Mouse (Mus musculus) left cerebral cortex, postnatal 36 days (tissue): ENCODE results near the gene Hmgb1. TPM values are rescaled to one million over a fixed set of nuclear protein-coding genes. Genes with fewer than 3 reads are reported as not detected.
A peak's percentile ranks its signal among the peaks of the same experiment; 100 is the strongest.

Experiments
- DNase-seq, 2 experiments: peaks; one replicate each; pipeline ENCODE4 v3.0.0; 2021 to 2022; ENCODE audit warnings: low spot score in 2 of 2, mixed read lengths in 1 of 2
- intact Hi-C: fragments of 180-260 bp; cut with DNase I; formaldehyde crosslinking; loops from one replicate; pipeline ENCODE4 v1.15.1; 2025
- total RNA-seq, 2 experiments: library from RNA; stranded (reverse); gene quantifications; 2 replicates each; pipeline ENCODE4 v1.2.3; 2021

The Hmgb1 gene
- 100 to 1,000 TPM; 122 to 123 TPM for total RNA-seq

DNA sequence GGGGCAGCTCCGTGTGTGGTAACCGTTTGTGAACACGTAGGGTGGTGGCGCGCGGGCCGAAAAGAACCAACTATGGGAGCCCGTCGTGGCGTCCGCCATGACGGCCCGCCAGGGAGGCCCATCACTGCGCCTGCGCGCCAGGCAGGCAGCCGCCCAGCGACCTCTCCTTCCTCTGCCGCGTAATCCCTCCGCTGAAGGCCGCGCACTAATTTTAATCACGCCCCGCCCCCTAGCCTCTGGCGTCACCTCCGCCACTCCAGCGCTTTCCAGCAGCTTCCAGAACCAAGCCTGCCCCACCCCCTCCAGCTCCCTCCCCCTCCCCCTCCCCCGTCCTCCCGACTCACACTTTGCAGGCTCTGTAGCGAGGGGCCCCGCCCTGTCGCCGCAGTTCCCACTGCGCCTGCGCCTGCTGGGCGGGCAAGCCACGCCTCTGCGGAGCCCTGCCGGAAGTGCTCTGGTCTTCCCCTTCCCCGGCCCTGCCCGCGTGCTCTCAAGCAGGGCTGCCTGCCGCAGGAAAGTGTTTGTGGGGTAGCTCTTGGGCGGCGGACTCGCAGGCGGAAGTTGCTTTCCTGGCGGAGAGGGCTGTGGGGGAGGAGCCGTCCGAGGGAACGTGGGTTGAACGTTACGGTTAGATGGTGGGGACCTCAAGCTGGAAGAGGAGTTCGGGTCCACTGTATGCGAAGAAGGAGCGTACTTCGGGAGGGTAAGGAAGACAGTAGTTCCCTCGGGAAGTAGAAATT is at the start of gene Hmgb1, which contains the start of gene Uspl1:
Gene Hmgb1, minus strand, starts transcription at position 386 of the 740 bp plus-strand sequence.
Gene Uspl1, plus strand, starts transcription at position 247 of the 740 bp plus-strand sequence.
- DNase-seq: peak; percentile 98 to 99
- intact Hi-C loops: loop anchor here (1.0 to 10.0 kb wide), 9 partner anchors 42 to 453 kb away; partner anchors contain the start of genes Hsph1, Katnal1 and Wdr95

DNA sequence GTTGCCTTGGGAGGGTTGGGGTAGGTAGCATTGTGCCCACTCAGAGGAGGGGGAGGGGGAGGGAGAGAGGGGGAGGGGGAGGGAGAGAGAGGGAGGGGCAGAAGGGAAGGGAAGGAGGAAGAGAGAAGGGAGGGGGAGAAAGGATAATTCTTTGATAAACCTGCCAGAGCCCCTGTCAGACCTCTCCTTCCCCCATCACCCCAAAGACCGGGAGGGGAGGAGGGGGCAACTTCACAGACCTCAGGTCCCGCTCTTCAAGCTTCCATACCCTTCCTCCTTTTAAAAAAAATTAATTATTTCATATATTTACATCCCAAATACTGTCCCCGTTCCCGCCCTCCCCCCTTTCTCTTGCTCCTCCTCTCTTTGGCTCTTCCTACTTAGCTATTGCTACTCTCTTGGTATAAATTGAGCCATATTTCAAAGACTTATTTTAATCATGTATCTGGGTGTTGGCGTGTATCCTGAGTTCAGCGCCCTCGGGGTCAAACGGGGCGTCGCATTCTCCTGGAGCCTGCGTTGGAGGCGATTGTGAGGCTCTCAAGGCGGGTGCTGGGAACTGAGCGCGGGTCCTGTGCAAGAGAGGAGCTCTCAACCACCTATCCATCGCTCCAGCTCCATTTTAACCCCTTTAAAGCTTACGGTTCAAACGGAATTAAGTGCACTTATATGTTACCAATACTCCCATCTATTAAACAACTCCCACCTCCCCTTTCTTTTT is 45.5 kb upstream of the Hmgb1 start:
- intact Hi-C loops: loop anchor here (1.0 to 2.0 kb wide), 2 partner anchors 45 to 177 kb away; partner anchors contain the start of genes Hmgb1 and Uspl1
- DNase-seq: no peak

DNA sequence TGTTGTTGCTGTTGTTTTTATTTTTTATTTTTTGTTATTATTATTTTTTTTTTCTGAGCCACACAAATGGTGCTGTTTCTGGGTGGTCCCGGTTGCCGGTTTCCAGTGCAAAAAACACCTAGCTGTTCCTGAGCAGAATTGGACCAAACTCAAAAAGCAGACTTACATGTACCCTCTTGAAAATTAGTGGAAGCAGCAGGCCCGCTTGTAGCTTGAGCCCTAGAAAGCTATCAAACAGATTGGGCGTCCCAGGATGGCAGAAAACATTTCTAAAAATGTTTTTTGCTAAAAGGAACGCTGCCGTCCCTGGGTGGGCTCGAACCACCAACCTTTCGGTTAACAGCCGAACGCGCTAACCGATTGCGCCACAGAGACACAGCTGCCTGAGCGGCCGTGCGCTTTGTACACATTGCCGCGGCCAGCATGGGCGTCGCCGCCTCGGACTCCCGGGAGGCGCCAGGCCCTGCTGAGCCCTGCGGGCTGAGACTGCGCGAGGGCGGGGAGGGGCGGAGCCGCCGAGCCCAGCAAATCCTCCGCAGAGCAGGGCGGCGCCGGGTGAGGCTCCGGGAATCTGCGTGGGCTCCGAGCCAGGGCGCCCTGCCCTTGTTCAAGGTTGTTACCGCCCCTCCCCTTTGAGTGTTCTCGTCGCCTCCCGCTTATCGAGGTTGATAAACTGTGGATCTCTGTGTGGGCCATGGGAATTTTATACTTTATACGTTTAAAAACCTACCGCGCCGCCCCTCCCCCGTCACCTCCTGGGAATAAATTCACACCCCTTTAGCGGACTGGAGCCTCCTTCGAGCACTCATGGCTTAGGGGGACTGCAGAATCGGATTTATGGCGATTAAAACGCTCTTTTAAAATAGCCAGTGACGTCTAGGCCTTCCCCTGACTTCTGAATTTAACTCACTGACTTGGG is 44.7 kb upstream of the Hmgb1 start:
- peak; percentile 99 for DNase-seq
- intact Hi-C loops: loop anchor here (1.0 to 2.0 kb wide), 2 partner anchors 45 to 176 kb away; partner anchors contain the start of genes Hmgb1 and Uspl1

DNA sequence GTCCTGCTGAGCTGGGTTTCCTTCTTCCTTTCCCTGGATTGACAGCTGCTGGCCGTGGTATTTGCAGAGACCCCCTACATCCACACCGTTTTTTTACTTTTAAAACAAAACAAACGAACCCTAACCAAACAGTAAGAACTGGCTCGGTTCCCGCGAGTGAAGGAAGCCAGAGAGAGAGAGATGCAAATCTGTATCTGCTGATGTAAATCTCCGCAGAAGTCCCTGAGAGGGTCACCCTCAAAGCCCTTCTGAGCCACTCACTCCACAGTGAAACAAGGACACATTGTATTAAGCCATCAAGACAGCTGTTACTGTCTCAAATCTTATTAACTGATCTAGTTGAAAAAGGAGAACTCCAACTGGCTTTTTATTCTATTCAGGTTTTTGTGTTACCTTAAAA is 40.4 kb upstream of the Hmgb1 start:
- intact Hi-C loops: no loop called here
- no peak for DNase-seq

DNA sequence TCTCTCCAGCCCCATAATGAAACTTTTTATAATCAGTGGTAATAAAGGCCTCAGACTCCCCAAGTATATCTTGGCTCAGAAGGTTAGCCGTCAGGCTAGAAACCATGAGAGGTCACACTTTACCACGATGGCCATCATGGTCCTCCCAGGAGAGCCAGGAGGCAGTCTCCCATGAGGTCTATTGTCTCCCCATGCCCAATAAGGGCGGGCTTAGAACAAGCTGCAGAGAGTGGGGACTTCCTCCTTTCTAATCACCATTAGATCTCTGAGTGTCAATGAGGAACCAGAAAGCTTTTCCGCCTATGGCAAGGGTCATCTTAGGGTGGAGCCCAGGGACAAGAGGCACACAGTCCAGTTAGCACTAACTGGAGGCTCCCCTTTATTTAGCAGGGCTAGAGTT is 37.1 kb upstream of the Hmgb1 start:
- DNase-seq: no peak
- intact Hi-C loops: no loop called here

DNA sequence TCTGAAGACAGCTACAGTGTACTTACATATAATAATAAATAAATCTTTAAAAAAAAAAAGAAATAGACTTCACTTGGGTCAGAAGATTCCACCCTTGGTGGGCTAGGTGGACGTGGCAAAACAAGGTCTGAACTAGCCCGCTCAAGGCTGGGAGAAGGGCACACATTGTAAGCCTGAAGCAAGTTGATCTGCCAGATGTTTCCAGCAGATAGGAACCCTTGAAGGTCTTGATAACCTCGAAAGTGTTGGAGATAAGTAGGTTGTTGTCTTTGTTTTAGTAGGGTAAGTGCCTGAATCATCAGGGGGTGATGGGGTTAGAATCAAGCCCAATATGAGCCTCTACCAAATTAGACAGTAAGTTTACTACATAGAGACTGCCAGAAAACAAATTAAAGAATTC is 35.2 kb upstream of the Hmgb1 start:
- intact Hi-C loops: no loop called here
- DNase-seq: no peak

DNA sequence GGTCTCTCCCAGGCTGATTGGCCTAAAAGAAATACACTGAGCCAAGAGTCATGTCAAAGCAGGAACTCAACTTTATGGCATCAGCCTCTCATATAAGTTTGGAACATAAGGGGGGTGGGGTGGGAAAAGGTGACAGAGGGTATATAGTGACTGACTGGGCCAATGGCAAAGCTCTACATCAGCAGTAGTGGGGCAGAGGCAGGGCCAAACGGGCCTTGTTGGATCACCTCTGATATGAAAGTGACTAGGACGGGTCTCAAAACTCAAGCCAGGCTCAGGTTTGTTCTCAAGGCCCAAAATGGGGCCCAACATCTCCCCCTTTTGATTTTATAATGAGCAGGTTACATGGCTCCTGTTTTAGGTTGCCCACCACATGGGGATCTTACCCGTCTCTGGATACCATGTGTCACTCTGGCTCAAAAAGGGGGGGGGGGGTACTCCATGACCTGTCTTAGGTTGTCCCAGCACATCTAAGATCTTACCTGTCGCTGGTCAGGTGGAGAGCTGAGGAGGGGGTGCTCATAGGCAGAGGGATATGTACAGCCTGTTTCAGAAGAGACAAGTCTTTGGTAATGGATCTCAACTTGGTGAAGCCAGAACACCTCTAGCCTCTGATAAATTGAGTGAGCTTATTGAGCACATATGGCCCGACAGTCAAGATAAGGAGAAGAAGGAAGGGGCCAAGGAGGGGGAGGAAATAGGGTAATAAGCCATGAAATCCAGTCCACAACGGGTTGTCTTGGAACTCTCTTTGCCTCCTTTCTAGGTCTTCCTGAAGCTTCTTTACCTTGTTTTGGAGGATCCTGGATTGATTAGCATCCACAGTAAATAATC is 33.5 kb upstream of the Hmgb1 start:
- intact Hi-C loops: no loop called here
- no peak for DNase-seq

DNA sequence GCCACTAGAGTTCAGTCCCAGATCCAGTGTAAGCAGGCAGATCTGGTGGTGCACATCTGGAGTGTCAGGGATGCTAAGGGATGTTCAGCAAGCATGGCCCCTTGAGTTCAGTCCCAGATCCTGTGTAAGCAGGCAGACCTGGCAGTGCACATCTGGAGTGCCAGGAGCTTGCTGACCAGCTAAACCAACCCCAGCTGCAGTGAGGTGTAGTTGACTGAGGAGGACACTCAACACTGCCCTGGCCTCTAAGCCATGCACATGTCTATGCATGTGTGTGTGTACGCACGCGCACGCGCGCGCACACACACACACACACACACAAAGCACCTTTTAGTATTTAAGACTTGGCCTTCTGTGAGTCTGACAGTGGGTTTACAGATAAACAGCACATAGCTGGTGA is 31.3 kb upstream of the Hmgb1 start:
- intact Hi-C loops: no loop called here
- DNase-seq: no peak

DNA sequence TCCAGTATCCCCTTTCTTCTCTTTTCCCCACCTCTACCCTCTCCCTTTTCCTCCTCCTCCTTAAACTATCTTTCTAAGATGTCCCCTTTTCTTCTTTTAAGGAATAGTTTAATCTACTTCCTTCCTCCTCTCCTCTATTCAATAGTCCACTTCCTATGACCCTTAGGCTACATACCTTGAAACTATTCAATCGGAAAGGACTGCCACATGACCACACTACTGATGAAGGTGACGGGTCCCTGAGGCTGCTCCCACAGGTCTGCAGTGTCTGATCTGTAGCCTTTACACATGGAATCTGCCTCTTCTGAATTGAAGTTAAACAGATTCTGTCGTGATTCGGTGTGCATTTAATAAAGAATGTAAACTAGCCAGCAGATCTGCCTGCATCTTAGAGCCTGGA is 28.5 kb upstream of the Hmgb1 start:
- DNase-seq: no peak
- intact Hi-C loops: loop anchor here (5.0 kb wide), 1 partner anchor 124 kb away; no protein-coding TSS in a partner anchor

DNA sequence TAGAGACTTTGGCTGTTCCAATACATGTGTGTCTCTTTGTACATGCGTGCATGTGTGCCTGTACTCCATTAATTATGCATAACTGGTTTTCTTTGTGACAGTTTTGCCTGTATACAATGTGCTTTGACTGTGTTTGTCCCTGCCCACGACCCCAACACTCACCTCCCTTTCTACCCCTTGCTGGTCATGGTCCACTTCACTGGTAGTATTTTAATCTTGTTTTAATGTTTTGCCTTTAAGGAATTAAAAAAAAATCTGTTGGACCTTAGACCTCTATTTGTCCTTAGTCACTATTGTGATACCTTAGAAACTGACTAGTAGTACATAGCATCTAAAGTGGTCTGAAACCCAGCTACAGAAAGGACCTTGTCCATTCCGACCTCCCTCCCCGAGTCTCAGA is 26.8 kb upstream of the Hmgb1 start:
- no peak for DNase-seq
- intact Hi-C loops: loop anchor here (5.0 kb wide), 1 partner anchor 126 kb away; no protein-coding TSS in a partner anchor

DNA sequence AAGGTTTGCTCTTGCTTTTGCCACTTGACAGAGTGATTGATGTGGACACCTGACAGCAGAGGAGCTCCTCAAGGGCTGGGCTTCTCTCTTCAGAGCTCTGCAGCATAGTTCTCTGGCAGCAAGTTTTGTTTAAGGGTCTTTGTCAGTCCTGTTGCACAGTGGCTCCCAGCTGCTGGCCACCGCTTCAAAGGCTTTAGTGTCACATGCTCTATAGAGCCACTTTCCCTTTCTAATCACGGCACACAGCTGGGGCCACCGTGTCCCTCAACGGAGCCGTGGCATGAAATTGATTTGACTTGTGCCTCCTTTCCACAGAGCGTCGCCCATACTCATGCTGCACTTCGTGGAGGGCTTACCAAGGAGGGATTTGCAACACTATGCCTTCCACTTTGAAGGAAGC is 25.0 kb upstream of the Hmgb1 start:
- DNase-seq: no peak
- intact Hi-C loops: loop anchor here (10.0 kb wide), 1 partner anchor 415 kb away; no protein-coding TSS in a partner anchor

DNA sequence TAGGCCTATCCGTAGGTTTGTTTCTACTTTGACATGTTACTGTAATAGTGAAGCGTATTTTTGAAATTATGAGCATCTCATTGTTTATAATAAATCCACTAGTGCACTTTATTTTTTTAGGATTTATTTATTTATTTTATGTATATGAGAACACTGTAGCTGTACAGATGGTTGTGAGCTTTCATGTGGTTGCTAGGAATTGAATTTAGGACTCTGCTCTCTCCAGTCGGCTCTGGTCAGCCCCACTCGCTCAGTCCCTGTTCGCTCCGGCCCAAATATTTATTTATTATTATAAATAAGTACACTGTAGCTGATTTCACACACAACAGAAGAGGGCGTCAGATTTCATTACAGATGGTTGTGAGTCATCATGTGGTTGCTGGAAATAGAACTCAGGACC is 24.5 kb upstream of the Hmgb1 start:
- intact Hi-C loops: loop anchor here (10.0 kb wide), 1 partner anchor 416 kb away; no protein-coding TSS in a partner anchor
- no peak for DNase-seq

DNA sequence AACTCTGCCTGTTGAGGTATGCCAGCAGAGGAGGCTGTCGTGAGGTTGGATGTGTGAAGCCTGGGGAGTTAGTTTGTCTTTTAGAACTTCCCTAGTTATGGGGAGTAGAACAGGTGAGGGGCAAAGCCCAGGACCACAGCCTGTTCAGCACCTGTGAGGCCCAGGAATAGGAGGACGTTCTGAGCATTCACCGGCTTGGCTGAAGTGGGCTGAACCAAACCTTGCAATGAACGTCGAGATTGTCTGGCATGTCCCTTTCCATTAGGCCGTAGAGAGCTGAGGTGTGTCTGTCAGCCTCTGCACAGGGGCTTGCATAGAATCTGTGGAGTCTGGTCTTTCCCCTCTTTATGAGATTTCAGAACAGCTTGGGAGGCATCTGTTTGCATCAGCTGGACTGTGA is 23.4 kb upstream of the Hmgb1 start:
- intact Hi-C loops: loop anchor here (10.0 kb wide), 1 partner anchor 417 kb away; no protein-coding TSS in a partner anchor
- no peak for DNase-seq

DNA sequence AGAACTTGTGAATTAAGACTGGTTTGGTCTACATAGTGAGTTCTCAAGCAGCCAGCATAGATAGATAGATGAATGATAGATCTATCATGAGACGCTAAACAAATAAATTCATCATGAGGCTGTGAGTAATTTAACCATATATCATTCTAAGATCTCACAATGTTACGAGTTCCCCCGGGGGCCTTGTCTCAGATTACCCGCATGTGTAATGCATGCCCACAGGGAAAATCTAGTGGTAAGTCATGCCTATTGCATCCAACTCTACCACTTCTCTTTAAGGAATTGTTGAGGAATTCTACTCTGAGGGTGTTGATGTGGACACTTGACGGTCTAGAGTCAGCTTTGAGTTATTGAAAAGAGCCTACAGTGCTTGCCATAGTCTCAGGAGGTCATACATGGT is 22.0 kb upstream of the Hmgb1 start:
- no peak for DNase-seq
- intact Hi-C loops: loop anchor here (10.0 kb wide), 1 partner anchor 419 kb away; no protein-coding TSS in a partner anchor

DNA sequence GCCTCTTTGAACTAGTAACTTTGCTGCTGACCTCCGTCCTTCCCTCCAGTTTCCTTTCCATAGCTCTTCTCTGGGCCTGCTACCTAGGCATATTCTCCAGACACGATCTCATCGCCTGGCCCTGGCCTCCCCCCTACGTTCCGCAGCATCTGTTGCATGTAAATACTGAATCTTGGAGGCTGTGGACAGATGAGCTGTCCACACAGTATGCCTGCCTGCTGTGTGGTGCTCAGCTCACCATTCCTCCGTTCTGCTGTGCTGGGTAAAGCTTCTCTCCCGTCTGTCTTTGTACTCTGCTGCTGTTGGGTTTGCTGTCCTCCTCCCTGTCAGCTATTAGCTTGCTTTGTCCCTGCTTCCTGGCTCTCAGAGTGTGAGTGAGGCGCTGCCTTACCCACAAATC is 21.0 kb upstream of the Hmgb1 start:
- intact Hi-C loops: loop anchor here (10.0 kb wide), 1 partner anchor 420 kb away; no protein-coding TSS in a partner anchor
- DNase-seq: no peak

DNA sequence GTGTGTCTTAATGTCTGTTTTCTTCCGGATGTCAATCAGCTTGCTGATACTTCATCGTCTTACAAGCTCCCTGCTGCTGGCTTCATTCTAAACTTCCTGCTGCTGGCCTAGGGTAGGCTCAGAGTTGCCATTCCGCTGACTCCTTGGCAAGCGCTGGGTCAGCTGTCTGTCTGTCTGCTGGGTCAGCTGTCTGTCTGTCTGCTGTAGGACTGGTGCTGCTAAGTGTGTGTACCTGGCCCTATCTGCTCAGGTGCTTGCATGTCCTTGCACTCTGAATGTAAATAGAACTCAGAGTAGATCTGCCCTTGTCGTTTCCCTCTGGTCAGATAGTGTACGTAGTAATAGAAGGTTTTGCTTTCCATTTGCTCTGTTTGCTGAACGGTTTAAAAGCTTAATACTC is 20.5 kb upstream of the Hmgb1 start:
- intact Hi-C loops: loop anchor here (10.0 kb wide), 1 partner anchor 420 kb away; no protein-coding TSS in a partner anchor
- no peak for DNase-seq

DNA sequence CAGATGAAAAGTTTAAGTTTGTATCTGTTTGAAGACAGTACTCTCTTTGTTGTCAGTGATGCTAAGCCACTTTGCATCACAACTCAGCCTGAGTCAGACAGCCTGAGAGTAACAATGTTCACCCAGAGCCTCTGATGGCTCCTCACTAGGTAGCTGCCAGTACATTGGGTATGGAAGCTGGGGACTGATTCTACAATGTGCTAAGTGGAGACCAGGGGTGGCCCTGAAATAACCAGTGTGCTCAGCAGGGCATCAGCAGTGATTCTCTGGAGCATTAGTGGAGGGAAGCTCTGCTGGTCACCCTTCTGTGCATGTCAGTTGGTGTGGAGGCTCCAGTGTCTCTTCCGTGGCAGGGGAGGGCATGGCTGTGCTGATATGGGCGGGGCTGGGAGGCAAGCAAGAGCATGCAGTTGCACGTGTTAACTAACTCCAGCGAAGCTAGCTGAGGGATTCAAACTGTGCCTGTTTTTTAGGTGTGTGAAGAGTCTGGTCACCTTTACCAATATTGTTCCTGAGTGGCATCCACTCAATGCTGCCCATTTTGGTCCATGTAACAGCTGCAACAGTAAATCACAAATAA is 19.6 kb upstream of the Hmgb1 start:
- intact Hi-C loops: loop anchor here (10.0 kb wide), 1 partner anchor 421 kb away; no protein-coding TSS in a partner anchor

DNA sequence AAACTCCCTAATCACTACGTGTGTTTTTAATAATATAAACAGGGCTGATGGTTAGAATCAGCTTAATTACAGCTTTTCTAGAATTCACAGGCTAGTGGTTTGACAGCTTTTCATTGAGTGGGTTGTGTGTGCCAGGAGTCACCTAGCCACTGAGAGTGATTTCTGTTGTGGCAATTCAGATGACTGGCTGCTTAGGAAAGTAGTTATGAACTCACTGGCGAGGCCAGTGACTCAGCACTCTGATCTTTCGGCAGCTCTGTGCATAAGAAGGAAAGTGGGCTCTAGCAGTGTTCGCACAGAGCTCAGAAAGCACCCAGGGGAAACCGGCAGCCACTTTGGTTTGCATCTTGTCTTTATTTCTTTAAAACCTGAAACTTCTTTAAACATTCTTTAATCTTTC is 18.7 kb upstream of the Hmgb1 start:
- no peak for DNase-seq
- intact Hi-C loops: loop anchor here (10.0 kb wide), 1 partner anchor 422 kb away; no protein-coding TSS in a partner anchor

More for the DNA sequence above, 19.6 kb upstream of the Hmgb1 start:
- no peak for DNase-seq
